Mouse (Mus musculus) bone marrow macrophage, adult 2 months (primary cell): ENCODE data around the gene Aunip.

Experiments used
- CTCF ChIP-seq: IDR thresholded peaks from 2 replicates; pipeline ENCODE4 v1.5.1; 2012; ENCODE audit warnings: low read depth, mild to moderate bottlenecking, low read length, moderate library complexity
- POLR2A ChIP-seq: IDR thresholded peaks from 2 replicates; pipeline ENCODE4 v1.6.1; 2012; ENCODE audit warnings: mild to moderate bottlenecking, low read depth, low read length, borderline replicate concordance

- TF ChIP-seq POLR2A (no peak), CTCF (no peak)
Observed at GRCm38 (mm10) chr4:134476899-134477298, 33.9 kb upstream of the Aunip start.
